Mouse (Mus musculus): ENCODE data around the gene Ccdc181. TPM values are rescaled to one million over a fixed set of nuclear protein-coding genes. Genes with fewer than 3 reads are reported as not detected.

Ccdc181 gene
- total RNA-seq, 2 experiments from 2014 or later: 22.0 to 22.5 TPM

GRCm38 (mm10) chr1:164326600-164327155, 51.3 kb downstream of the Ccdc181 start:
- peak; percentile 28 to 37 for DNase-seq (ENCODE audit: extremely low spot score in 1 of 2, low spot score in 1 of 2)

- DNase-seq (ENCODE audit: extremely low spot score in 1 of 2, low spot score in 1 of 2): no peak
Measured at GRCm38 (mm10) chr1:164327764-164328163, 52.4 kb downstream of the Ccdc181 start.

GRCm38 (mm10) chr1:164332559-164332958, 57.2 kb downstream of the Ccdc181 start:
- no peak for DNase-seq (ENCODE audit: extremely low spot score in 1 of 2, low spot score in 1 of 2)

GRCm38 (mm10) chr1:164335435-164335834, 60.0 kb downstream of the Ccdc181 start:
- no peak for DNase-seq (ENCODE audit: extremely low spot score in 1 of 2, low spot score in 1 of 2)

- DNase-seq (ENCODE audit: extremely low spot score in 1 of 2, low spot score in 1 of 2): no peak
Measured at GRCm38 (mm10) chr1:164335846-164336245, 60.5 kb downstream of the Ccdc181 start.

Other genes with a start within 250 kb of the Ccdc181 start
- not detected for gene Sele, start 227.4 kb upstream of the Ccdc181 start, total RNA-seq (2021)
- not detected for gene Sell, start 213.6 kb upstream of the Ccdc181 start, total RNA-seq (2021)
- not detected for gene Selp, start 160.3 kb upstream of the Ccdc181 start, total RNA-seq (2021)
- gene F5, start 123.7 kb upstream of the Ccdc181 start, total RNA-seq (2021): under 1 TPM; 0.57 to 0.68 TPM
- gene Slc19a2, start 26.5 kb upstream of the Ccdc181 start, total RNA-seq (2021): 10 to 100 TPM in 1 of 2 experiments, 1 to 10 TPM in 1; 9.6 to 14.3 TPM
- gene Nme7, start 28.5 kb downstream of the Ccdc181 start, total RNA-seq (2021): 10 to 100 TPM; 24.6 to 25.8 TPM
- 10 to 100 TPM; 26.0 to 26.9 TPM for gene Blzf1, start 31.9 kb downstream of the Ccdc181 start, total RNA-seq (2021)
- 1,000 to 10,000 TPM; 2,052 to 2,072 TPM for gene Atp1b1, start 182.8 kb downstream of the Ccdc181 start, total RNA-seq (2021)